Mouse (Mus musculus) thymus, adult 2 months (tissue): ENCODE results near the gene Eif5b.

ENCODE experiments used
- CTCF ChIP-seq: fragments of 200-500 bp; IDR thresholded peaks from 2 replicates; pipeline ENCODE4 v1.5.1; 2012; ENCODE audit warnings: mild to moderate bottlenecking, control low read depth, low read length, moderate library complexity, borderline replicate concordance; ENCODE audit not compliant: control insufficient read depth, poor library complexity, insufficient read depth; ENCODE audit errors: extremely low read depth
- POLR2A ChIP-seq: fragments of 200-500 bp; IDR thresholded peaks from 2 replicates; pipeline ENCODE4 v1.6.1; 2012; ENCODE audit warnings: mild to moderate bottlenecking, low read length, control low read depth, moderate library complexity; ENCODE audit not compliant: control insufficient read depth, poor library complexity, insufficient read depth; ENCODE audit errors: extremely low read depth

DNA sequence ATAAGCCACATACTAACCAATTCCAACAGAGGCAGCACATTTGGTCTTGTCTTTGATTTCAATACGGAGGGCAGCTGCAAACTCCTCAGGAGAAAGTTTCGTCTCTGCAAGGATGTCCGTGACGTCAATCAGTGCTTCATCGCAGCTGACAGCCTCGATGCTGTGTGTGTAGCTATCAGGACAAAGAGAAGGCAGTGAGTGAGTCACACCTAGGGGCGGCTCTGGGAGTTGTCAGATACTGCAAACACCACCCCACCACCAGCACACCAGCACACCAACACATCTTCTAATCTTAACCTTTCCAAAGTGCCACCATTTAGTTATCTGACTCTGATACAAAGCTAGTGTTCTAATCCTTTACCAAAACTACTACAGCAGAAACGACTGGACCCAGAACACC lies 73.5 kb downstream of the Eif5b start:
- TF ChIP-seq CTCF: no peak
- TF ChIP-seq POLR2A: no peak
